Comparison of ENCODE assay signal across 22 mouse cellular contexts in genomic region chr1:179892711-179893110, GRCm38 (mm10).
DNase-seq lines count a peak whose midpoint lies in the region; ATAC-seq and TF ChIP-seq lines count a peak whose summit lies in the region.
"Had no signal": no experiment of that assay in that cellular context is flagged by ENCODE, and none has a peak within 500 bp of the region (broad histone marks: within the 10 kb centered on the region; RNA-seq: fewer than 3 reads in every experiment).

No protein-coding gene starts in this region.

- no peak overlapping the region for H3K9ac ChIP-seq in kidney, embryonic 14.5 days (ENCODE audit: low read depth, low read length)
- no peak overlapping the region for H3K9ac ChIP-seq in embryonic facial prominence, embryonic 15.5 days
- no peak overlapping the region for H3K9ac ChIP-seq in kidney, postnatal 0 days (ENCODE audit: low read depth, low read length)
- H3K9ac ChIP-seq in limb, embryonic 15.5 days = no peak overlapping the region
- H3K9ac ChIP-seq: intestine, embryonic 15.5 days; limb, embryonic 13.5 days; liver, embryonic 15.5 days; lung, embryonic 15.5 days; neural tube, embryonic 12.5 days had no signal

- H3K4me2 ChIP-seq in kidney, embryonic 14.5 days (replicated peaks; ENCODE audit: low read depth, low read length) = no peak overlapping the region
- H3K4me2 ChIP-seq in embryonic facial prominence, embryonic 15.5 days (replicated peaks) = no peak overlapping the region
- H3K4me2 ChIP-seq in kidney, postnatal 0 days (ENCODE audit: low read length) = no peak overlapping the region
- H3K4me2 ChIP-seq in limb, embryonic 15.5 days = no peak overlapping the region
- H3K4me2 ChIP-seq: heart, embryonic 11.5 days; intestine, embryonic 15.5 days; limb, embryonic 13.5 days; liver, embryonic 15.5 days; lung, embryonic 15.5 days; neural tube, embryonic 12.5 days had no signal

- no peak overlapping the region for H3K4me3 ChIP-seq in kidney, adult 2 months (ENCODE audit: insufficient read depth, low read depth, low read length)
- H3K4me3 ChIP-seq in kidney, embryonic 14.5 days (ENCODE audit: low read length) = no peak overlapping the region
- H3K4me3 ChIP-seq in embryonic facial prominence, embryonic 15.5 days (replicated peaks) = no peak overlapping the region
- H3K4me3 ChIP-seq in kidney, postnatal 0 days (replicated peaks; ENCODE audit: low read depth, low read length) = no peak overlapping the region
- no peak overlapping the region for H3K4me3 ChIP-seq in limb, embryonic 15.5 days
- H3K4me3 ChIP-seq: hindbrain, embryonic 10.5 days; intestine, embryonic 15.5 days; limb, embryonic 13.5 days; liver, embryonic 15.5 days; lung, embryonic 15.5 days; neural tube, embryonic 12.5 days had no signal

- TF ChIP-seq POLR2A in kidney, adult 2 months (IDR thresholded peaks at IDR 0.05; ENCODE audit: low read depth, low read length) = no peak

- no peak for ATAC-seq in kidney, embryonic 14.5 days (ENCODE audit: low FRiP score, low TSS enrichment)
- ATAC-seq in embryonic facial prominence, embryonic 15.5 days (ENCODE audit: insufficient number of reproducible peaks, low FRiP score, low TSS enrichment, low read depth) = 0 out of 2 replicates have a peak, but pooled peaks have one; percentile 39
- ATAC-seq in kidney, postnatal 0 days (replicated peaks; ENCODE audit: low FRiP score, low read depth) = no peak
- ATAC-seq in limb, embryonic 15.5 days (ENCODE audit: insufficient number of reproducible peaks, low FRiP score, low TSS enrichment, low read depth) = no peak
- ATAC-seq: activated CD4-positive, CD25-positive, alpha-beta regulatory T cell, adult 4 months; hindbrain, embryonic 16.5 days; intestine, embryonic 15.5 days had no signal

- H3K9me3 ChIP-seq in kidney, embryonic 14.5 days (ENCODE audit: control insufficient read depth, low read length) = 0 out of 2 replicates have a peak, but pooled peaks cover 3% of the 10 kb centered on the region
- no peaks in the 10 kb centered on the region for H3K9me3 ChIP-seq in embryonic facial prominence, embryonic 15.5 days (replicated peaks)
- no peaks in the 10 kb centered on the region for H3K9me3 ChIP-seq in kidney, postnatal 0 days (replicated peaks; ENCODE audit: low read length)
- H3K9me3 ChIP-seq in limb, embryonic 15.5 days = no peaks in the 10 kb centered on the region
- H3K9me3 ChIP-seq: hindbrain, embryonic 10.5 days; intestine, embryonic 15.5 days; limb, embryonic 13.5 days; liver, embryonic 15.5 days; lung, embryonic 15.5 days; neural tube, embryonic 12.5 days had no signal

- 51% methylated on average over 6 of the region's 6 CpGs for WGBS in kidney, adult 2 months
- WGBS in kidney, embryonic 14.5 days = 89% methylated on average over 6 of the region's 6 CpGs
- WGBS in embryonic facial prominence, embryonic 15.5 days = 57% methylated on average over 6 of the region's 6 CpGs
- WGBS in kidney, postnatal 0 days = 81% methylated on average over 6 of the region's 6 CpGs
- WGBS in limb, embryonic 15.5 days = 63% methylated on average over 6 of the region's 6 CpGs

- no peaks in the 10 kb centered on the region for H3K36me3 ChIP-seq in kidney, adult 2 months (ENCODE audit: control insufficient read depth, insufficient read depth, low read length)
- no peaks in the 10 kb centered on the region for H3K36me3 ChIP-seq in kidney, embryonic 14.5 days (ENCODE audit: control insufficient read depth, insufficient read depth, low read length)
- no peaks in the 10 kb centered on the region for H3K36me3 ChIP-seq in embryonic facial prominence, embryonic 15.5 days
- no peaks in the 10 kb centered on the region for H3K36me3 ChIP-seq in kidney, postnatal 0 days (ENCODE audit: insufficient read depth, low read length)
- no peaks in the 10 kb centered on the region for H3K36me3 ChIP-seq in limb, embryonic 15.5 days
- H3K36me3 ChIP-seq: hindbrain, embryonic 10.5 days; intestine, embryonic 15.5 days; limb, embryonic 13.5 days; liver, embryonic 15.5 days; lung, embryonic 15.5 days; neural tube, embryonic 12.5 days had no signal

- no peaks in the 10 kb centered on the region; the same call in 1 of the 2 replicates for H3K27me3 ChIP-seq in kidney, adult 2 months (replicated peaks; ENCODE audit: control insufficient read depth, insufficient read depth, low read length)
- H3K27me3 ChIP-seq in kidney, embryonic 14.5 days (ENCODE audit: control insufficient read depth, insufficient read depth, low read length) = no peaks in the 10 kb centered on the region
- no peaks in the 10 kb centered on the region for H3K27me3 ChIP-seq in embryonic facial prominence, embryonic 15.5 days
- no peaks in the 10 kb centered on the region for H3K27me3 ChIP-seq in kidney, postnatal 0 days (ENCODE audit: insufficient read depth, low read length)
- H3K27me3 ChIP-seq in limb, embryonic 15.5 days = no peaks in the 10 kb centered on the region
- H3K27me3 ChIP-seq: intestine, embryonic 15.5 days; limb, embryonic 13.5 days; liver, embryonic 15.5 days; lung, embryonic 15.5 days; neural tube, embryonic 12.5 days had no signal

- DNase-seq in kidney, adult 2 months = peak; percentile 85
- peak; percentile 25 for DNase-seq in kidney, postnatal 0 days (ENCODE audit: low spot score)
- DNase-seq in MN1 (ENCODE audit: low spot score) = no peak
- no peak for DNase-seq in spleen, postnatal 10 days (ENCODE audit: low spot score in 2 of 2)
- DNase-seq: adrenal gland, postnatal 10 days; cerebellum, adult 2 months; lung, postnatal 36 days; midbrain, embryonic 14.5 days; right cerebral cortex, postnatal 14 days; thymus, postnatal 14 days had no signal

- H3K27ac ChIP-seq in kidney, adult 2 months (ENCODE audit: insufficient read depth, low read depth, low read length) = peak overlapping the region; percentile 52
- H3K27ac ChIP-seq in kidney, embryonic 14.5 days (ENCODE audit: low read depth, low read length) = no peak overlapping the region
- H3K27ac ChIP-seq in embryonic facial prominence, embryonic 15.5 days (replicated peaks) = peak overlapping the region; percentile 73
- no peak overlapping the region for H3K27ac ChIP-seq in kidney, postnatal 0 days
- H3K27ac ChIP-seq in limb, embryonic 15.5 days = peak overlapping the region; percentile 71
- H3K27ac ChIP-seq: hindbrain, embryonic 10.5 days; intestine, embryonic 15.5 days; limb, embryonic 13.5 days; liver, embryonic 15.5 days; lung, embryonic 15.5 days; neural tube, embryonic 12.5 days had no signal

- no peak for TF ChIP-seq CTCF in kidney, adult 2 months (conservative IDR thresholded peaks at IDR 0.05; ENCODE audit: insufficient read depth, insufficient read length, low read depth, low read length)
- no peak for TF ChIP-seq CTCF in kidney, postnatal 0 days (IDR thresholded peaks at IDR 0.05; ENCODE audit: low read depth)

- peaks cover 5% of the 10 kb centered on the region; the same call in 1 of the 2 replicates for H3K4me1 ChIP-seq in kidney, adult 2 months (ENCODE audit: control insufficient read depth, insufficient read depth, low read length)
- H3K4me1 ChIP-seq in kidney, embryonic 14.5 days (ENCODE audit: control insufficient read depth, insufficient read depth, low read length) = no peaks in the 10 kb centered on the region
- peaks cover 14% of the 10 kb centered on the region; the same call in 1 of the 2 replicates for H3K4me1 ChIP-seq in embryonic facial prominence, embryonic 15.5 days
- no peaks in the 10 kb centered on the region for H3K4me1 ChIP-seq in kidney, postnatal 0 days (replicated peaks; ENCODE audit: insufficient read depth, low read length)
- H3K4me1 ChIP-seq in limb, embryonic 15.5 days = 0 out of 2 replicates have a peak, but pooled peaks cover 6% of the 10 kb centered on the region
- H3K4me1 ChIP-seq: hindbrain, embryonic 10.5 days; intestine, embryonic 15.5 days; limb, embryonic 13.5 days; liver, embryonic 15.5 days; lung, embryonic 15.5 days; neural tube, embryonic 12.5 days had no signal

Comparison
In these comparisons a context has a peak if more than half of its experiments do, and no peak if none do; other contexts are left out.
1. H3K27ac ChIP-seq: peak in kidney, adult 2 months (single experiment), embryonic facial prominence, embryonic 15.5 days (single experiment) and limb, embryonic 15.5 days (single experiment); none in kidney, embryonic 14.5 days (single experiment) and kidney, postnatal 0 days (single experiment).
2. DNase-seq: peak in kidney, adult 2 months (single experiment) and kidney, postnatal 0 days (single experiment); none in MN1 (single experiment) and spleen, postnatal 10 days (0 of 2).